ENCODE assay signal across 9 mouse cellular contexts in genomic region chr2:74451578-74451977, GRCm38 (mm10).
DNase-seq lines count a peak whose midpoint lies in the region; ATAC-seq lines count a peak whose summit lies in the region.
"Had no signal": no experiment of that assay in that cellular context is flagged by ENCODE, and none has a peak within 500 bp of the region (broad histone marks: within the 10 kb centered on the region; RNA-seq: fewer than 3 reads in every experiment).

No protein-coding gene starts in this region.

- DNase-seq in layer of hippocampus, adult 11-12 months (ENCODE audit: low spot score), result peak; percentile 7
- DNase-seq in layer of hippocampus, adult 18-20 months (ENCODE audit: low spot score in 2 of 2), result no peak
- peak; percentile 19 to 31 for DNase-seq in heart, adult 9 months (ENCODE audit: low spot score in 2 of 2)
- no peak for DNase-seq in cerebellum, adult 9-10 months
- DNase-seq in adipocyte (ENCODE audit: low spot score), result no peak
- DNase-seq in thymus, postnatal 14 days, result no peak
- DNase-seq: liver, embryonic 13.5 days had no signal

- H3K4me1 ChIP-seq in limb, embryonic 12.5 days (replicated peaks), result peaks cover 39% of the 10 kb centered on the region
- H3K4me1 ChIP-seq in neural tube, embryonic 14.5 days (ENCODE audit: control insufficient read depth, insufficient read depth, low read length), result peaks cover 24% of the 10 kb centered on the region; the same call in 1 of the 2 replicates
- H3K4me1 ChIP-seq: liver, embryonic 13.5 days had no signal

- H3K27ac ChIP-seq in limb, embryonic 12.5 days, result peak overlapping the region; percentile 1
- peak overlapping the region; percentile 44; the same call in 1 of the 2 replicates for H3K27ac ChIP-seq in neural tube, embryonic 14.5 days (ENCODE audit: low read depth, low read length)
- H3K27ac ChIP-seq: liver, embryonic 13.5 days had no signal

- peak; percentile 70; the same call in 1 of the 2 replicates for ATAC-seq in limb, embryonic 12.5 days (ENCODE audit: insufficient number of reproducible peaks, insufficient read depth, low FRiP score, low TSS enrichment, low read depth)
- ATAC-seq in neural tube, embryonic 14.5 days (ENCODE audit: low read depth), result peak; percentile 59; the same call in 1 of the 2 replicates

- no peaks in the 10 kb centered on the region for H3K27me3 ChIP-seq in limb, embryonic 12.5 days
- no peaks in the 10 kb centered on the region for H3K27me3 ChIP-seq in neural tube, embryonic 14.5 days (ENCODE audit: control insufficient read depth, insufficient read depth, low read length)
- H3K27me3 ChIP-seq: liver, embryonic 13.5 days had no signal

- peak overlapping the region; percentile 49 for H3K4me2 ChIP-seq in limb, embryonic 12.5 days
- H3K4me2 ChIP-seq in neural tube, embryonic 14.5 days (ENCODE audit: low read depth, low read length), result peak overlapping the region; percentile 28; the same call in 1 of the 2 replicates
- H3K4me2 ChIP-seq: liver, embryonic 13.5 days had no signal

- H3K9me3 ChIP-seq in limb, embryonic 12.5 days, result no peaks in the 10 kb centered on the region
- no peaks in the 10 kb centered on the region for H3K9me3 ChIP-seq in neural tube, embryonic 14.5 days (ENCODE audit: control insufficient read depth, low read length)
- H3K9me3 ChIP-seq: liver, embryonic 13.5 days had no signal

- no peaks in the 10 kb centered on the region for H3K36me3 ChIP-seq in limb, embryonic 12.5 days
- H3K36me3 ChIP-seq in neural tube, embryonic 14.5 days (ENCODE audit: control insufficient read depth, insufficient read depth, low read length), result no peaks in the 10 kb centered on the region
- H3K36me3 ChIP-seq: liver, embryonic 13.5 days had no signal

- H3K4me3 ChIP-seq in limb, embryonic 12.5 days (replicated peaks), result 0 out of 2 replicates have a peak overlapping the region, but pooled peaks have one; percentile 2
- H3K4me3 ChIP-seq in neural tube, embryonic 14.5 days (ENCODE audit: low read depth, low read length), result no peak overlapping the region
- H3K4me3 ChIP-seq: liver, embryonic 13.5 days had no signal

- H3K9ac ChIP-seq in limb, embryonic 12.5 days (replicated peaks), result no peak overlapping the region
- no peak overlapping the region for H3K9ac ChIP-seq in neural tube, embryonic 14.5 days (replicated peaks; ENCODE audit: low read depth, low read length)
- H3K9ac ChIP-seq: liver, embryonic 13.5 days had no signal

- WGBS in limb, embryonic 12.5 days, result 9% methylated on average over 6 of the region's 6 CpGs
- WGBS in neural tube, embryonic 14.5 days, result 21% methylated on average over 6 of the region's 6 CpGs

Comparison
In these comparisons a context has a peak if more than half of its experiments do, and no peak if none do; other contexts are left out.
1. DNase-seq: peak in layer of hippocampus, adult 11-12 months (single experiment) and heart, adult 9 months (2 of 2); none in layer of hippocampus, adult 18-20 months (0 of 2), cerebellum, adult 9-10 months (single experiment), adipocyte (single experiment) and thymus, postnatal 14 days (single experiment).